Mouse (Mus musculus) embryo, embryonic 10 days (tissue): Measurements from ENCODE around the gene Cpm.

ENCODE experiments used
- DNase-seq: peaks from one replicate; pipeline ENCODE4 v3.0.0-alpha.2; 2015; ENCODE audit warnings: low spot score

Gene Cpm

GRCm38 (mm10) chr10:117676036-117676643 is 46.8 kb downstream of the Cpm start:
- no peak for DNase-seq

DNA sequence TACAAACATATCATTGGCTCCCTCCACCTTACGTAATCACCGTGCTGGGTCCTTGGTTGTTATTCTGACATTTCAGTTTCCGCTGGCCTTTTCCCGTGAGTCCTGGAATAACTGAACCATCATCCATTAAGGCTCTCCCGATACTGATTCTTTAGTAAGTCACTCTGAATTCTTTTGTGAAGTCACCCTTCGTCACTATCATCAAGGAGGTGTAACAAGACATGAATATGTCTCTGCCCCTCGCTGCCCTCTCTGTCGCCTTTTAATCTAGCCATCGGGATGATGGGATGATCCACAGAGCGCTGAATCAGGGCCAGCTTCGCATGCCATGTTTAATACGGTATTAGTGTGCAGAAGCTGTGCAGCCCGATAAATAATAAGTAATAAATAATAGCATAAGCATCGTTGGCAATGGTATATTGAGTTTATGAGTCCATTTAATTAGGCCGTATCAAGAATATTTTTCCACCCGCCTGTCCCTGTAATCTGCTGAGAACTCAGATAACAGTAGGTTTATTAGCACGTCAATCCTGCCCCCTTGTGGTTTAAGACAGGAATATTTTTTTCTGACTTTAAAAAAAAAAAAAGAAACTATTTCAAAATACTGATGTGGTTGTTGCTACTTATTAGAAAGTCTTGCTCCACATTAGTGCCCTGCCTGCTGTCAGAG is 47.5 kb downstream of the Cpm start:
- DNase-seq: peak; percentile 84

GRCm38 (mm10) chr10:117677494-117678236 is 48.4 kb downstream of the Cpm start:
- no peak for DNase-seq

DNA sequence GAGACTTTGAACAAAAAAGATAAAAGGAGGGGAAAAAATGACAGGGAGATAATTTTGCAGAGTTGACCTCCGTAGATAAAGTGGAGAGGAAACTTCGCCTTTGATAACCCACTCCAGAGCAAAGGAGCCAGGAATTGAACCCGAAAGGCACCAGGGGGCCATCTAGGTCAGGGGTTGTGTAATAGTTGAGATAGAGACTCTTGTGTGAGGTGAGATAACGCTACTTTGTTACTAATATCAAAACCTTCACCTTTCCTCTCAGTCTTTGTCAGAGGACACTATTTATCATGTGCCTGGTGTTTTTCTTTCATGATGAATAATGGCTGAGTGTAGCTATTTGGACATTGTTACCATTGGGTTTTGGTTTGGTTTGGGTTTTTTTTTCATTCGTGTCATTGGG is 49.1 kb downstream of the Cpm start:
- no peak for DNase-seq

DNA sequence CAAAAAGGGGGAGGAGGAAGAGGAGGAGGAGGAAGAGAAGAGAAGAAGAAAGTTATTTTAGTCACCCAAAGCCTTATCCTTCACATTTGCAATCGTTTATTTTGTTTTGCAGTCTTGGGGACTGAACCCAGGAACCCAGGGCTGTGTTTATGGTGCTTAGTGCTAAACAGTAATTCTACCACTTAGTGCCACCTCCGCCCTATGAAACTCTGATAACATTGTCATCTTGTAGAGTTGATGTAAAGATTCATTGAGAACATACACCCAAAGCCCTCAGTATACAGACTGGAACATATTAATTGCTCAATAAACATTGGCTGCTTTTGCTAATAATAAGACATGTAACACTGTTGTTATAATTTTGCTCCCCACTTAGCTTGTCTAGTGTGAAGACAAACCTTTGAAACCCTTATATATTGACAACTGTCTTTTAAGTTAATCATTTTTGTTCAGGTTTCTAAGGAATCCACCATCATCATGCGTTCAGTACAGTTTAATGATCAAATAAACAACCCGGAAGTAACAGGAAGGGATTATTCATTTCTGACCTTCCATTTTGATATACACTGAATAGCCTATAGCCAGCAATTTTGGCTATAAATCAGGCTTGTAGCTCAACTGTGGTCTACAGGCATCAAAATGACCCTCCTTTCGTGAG is 49.9 kb downstream of the Cpm start:
- DNase-seq: no peak

- no peak for DNase-seq
Observed at GRCm38 (mm10) chr10:117679963-117680473, 50.7 kb downstream of the Cpm start.

- no peak for DNase-seq
Observed at GRCm38 (mm10) chr10:117680868-117681513, 51.7 kb downstream of the Cpm start.

GRCm38 (mm10) chr10:117681543-117681942 is 52.2 kb downstream of the Cpm start:
- no peak for DNase-seq

- DNase-seq: peak; percentile 71
Observed at GRCm38 (mm10) chr10:117681999-117682857, 52.9 kb downstream of the Cpm start.

GRCm38 (mm10) chr10:117682858-117683733 is 53.8 kb downstream of the Cpm start:
- DNase-seq: no peak

DNA sequence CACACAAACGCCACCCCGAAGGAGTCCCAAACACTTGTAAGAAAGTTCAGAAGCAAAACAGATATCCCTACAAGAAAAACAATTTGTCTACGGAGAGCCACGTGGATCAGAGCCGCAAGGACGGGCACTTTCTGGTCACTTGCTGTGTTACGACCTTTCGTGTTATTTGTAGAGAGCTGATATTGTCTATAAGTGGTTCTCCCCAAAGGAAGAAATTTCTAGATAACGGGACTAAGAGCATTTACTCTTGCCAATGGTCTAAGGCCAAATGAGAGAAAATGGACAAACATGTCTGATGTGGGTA is 54.4 kb downstream of the Cpm start:
- no peak for DNase-seq

DNA sequence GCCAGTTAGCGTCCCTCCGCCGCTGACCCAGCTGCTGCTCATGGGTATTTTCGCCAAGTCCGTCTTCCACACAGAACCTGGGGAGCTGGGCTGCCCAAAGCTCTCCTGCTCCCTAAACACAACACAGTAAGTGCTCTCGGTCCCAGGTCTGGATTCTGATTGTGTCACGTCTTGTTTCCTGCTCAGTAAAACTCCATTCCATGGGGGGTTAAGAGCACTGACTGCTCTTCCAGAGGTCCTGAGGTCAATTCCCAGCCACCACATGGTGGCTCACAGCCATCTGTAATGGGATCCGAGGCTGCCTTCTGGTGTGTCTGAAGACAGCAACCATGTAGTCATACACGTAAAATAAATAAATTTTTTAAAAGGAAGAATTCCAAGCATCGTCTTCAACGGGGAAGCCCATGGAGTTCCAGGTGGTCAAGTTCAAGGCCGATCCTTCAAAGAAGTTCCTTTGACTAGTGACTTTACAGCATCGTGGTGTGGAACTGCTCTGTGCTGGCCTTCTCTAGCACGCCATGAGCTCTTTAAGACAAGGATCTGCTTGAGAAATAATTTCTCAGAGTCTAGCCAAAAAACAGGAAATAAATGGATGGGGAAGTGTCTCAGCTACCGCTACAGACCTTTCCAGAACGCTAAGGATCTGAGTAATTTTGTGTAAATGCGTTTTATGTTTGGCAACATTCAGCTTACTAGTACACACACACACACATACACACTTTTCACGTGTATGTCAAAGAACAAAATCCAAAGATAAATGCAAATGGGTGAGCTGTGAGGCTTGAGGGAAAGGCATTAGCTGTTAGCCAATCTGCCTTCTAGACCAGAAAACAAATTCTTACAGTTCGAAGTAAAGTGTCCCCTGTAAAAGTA is 55.2 kb downstream of the Cpm start:
- no peak for DNase-seq

- DNase-seq: no peak
Observed at GRCm38 (mm10) chr10:117685171-117685848, 56.0 kb downstream of the Cpm start.

- no peak for DNase-seq
Observed at GRCm38 (mm10) chr10:117685849-117686591, 56.7 kb downstream of the Cpm start.

- DNase-seq: no peak
Observed at GRCm38 (mm10) chr10:117687018-117687417, 57.7 kb downstream of the Cpm start.

GRCm38 (mm10) chr10:117687577-117687976 is 58.3 kb downstream of the Cpm start:
- no peak for DNase-seq

- peak; percentile 45 for DNase-seq
Observed at GRCm38 (mm10) chr10:117688204-117689151, 59.2 kb downstream of the Cpm start.
